Mouse (Mus musculus): ENCODE results near the gene Il24.

DNA sequence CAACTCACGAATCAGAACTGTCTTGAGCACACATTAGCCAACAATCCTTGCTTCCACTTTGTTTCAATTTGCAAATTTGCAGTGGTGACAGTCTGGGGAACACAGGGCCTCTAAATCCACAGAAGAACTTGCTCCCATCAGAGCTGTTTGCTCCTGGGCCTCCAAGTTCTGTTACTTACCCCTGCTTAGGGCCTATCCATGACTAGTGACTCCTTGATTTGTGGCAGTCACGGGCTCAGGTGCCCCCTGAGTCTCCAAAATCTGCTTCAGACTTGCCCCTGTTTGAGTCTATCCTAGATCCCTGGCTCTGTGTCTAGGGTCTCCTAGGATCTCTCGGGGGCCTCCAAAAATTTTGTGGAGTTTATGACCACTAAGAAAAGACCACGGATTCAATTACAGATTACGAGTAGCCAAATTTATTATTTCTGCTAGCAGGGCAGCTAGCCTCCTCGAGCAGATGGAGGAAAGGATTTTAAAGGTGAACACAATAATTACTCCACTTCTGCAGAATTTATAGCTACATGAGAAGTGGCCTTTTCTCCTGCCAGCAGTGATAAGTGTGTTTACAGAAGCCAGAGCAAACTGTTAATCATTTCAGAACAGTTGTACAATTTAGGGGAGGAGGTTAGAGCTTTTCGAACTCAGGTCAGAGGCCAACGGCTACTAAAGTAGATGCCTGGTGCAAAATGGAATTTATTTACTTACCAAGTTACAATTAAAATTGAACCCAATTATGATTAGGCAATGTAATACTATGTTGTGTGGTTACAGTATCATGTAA lies 46.5 kb downstream of the Il24 start:
- TF ChIP-seq KAT2A (IDR thresholded peaks at IDR 0.05; ENCODE audit: insufficient replicate concordance, low read length), result no peak
- TF ChIP-seq EP300 (IDR thresholded peaks at IDR 0.05; ENCODE audit: low read length), result no peak
- TF ChIP-seq CTCF (conservative IDR thresholded peaks at IDR 0.05 in 1 of 2, IDR thresholded peaks at IDR 0.05 in 1 of 2; ENCODE audit: low read depth in 2 of 2, low read length in 2 of 2), result no peak

All from CH12.LX (cell line).